Mouse (Mus musculus) heart, postnatal 0 days (tissue): ENCODE measurements at regions not wholly inside any gene's neighbourhood (a gene's known extent, or its start where the extent isn't known, plus 50 kb on each side); places are given as distances from the start of the nearest gene placed in this dataset.

Source experiments
- ATAC-seq: fragments of 200-750 bp; cut with Nextera tagmentation; 2 replicates; pipeline ENCODE4 v1.8.0; 2017; ENCODE audit warnings: low read depth, moderate number of reproducible peaks, moderate library complexity; ENCODE audit not compliant: insufficient read depth
- DNase-seq: peaks from one replicate; pipeline ENCODE4 v3.0.0-alpha.2; 2016; ENCODE audit warnings: low spot score
- H3K27ac ChIP-seq: fragments of 300-500 bp; sonication (generic); 2 replicates; pipeline ENCODE4 v1.5.1; 2014; ENCODE audit warnings: low read depth, mild to moderate bottlenecking
- H3K27me3 ChIP-seq: fragments of 300-500 bp; sonication (generic); 2 replicates; pipeline ENCODE4 v1.6.1; 2014; ENCODE audit warnings: low read length, mixed read lengths; ENCODE audit not compliant: control insufficient read depth, insufficient read depth
- H3K36me3 ChIP-seq: fragments of 300-500 bp; sonication (generic); replicated peaks from 2 replicates; pipeline ENCODE4 v1.6.1; 2014; ENCODE audit warnings: low read length, mixed read lengths; ENCODE audit not compliant: control insufficient read depth, insufficient read depth
- H3K4me1 ChIP-seq: fragments of 300-500 bp; sonication (generic); 2 replicates; pipeline ENCODE4 v1.6.1; 2014; ENCODE audit warnings: antibody characterized with exemption; ENCODE audit not compliant: control insufficient read depth, insufficient read depth
- H3K4me2 ChIP-seq: fragments of 300-500 bp; sonication (generic); 2 replicates; pipeline ENCODE4 v1.6.1; 2014; ENCODE audit warnings: low read depth, mild to moderate bottlenecking, low read length, moderate library complexity
- H3K4me3 ChIP-seq: fragments of 300-500 bp; sonication (generic); 2 replicates; pipeline ENCODE4 v1.5.1; 2014; ENCODE audit warnings: low read depth, low read length
- H3K9ac ChIP-seq: fragments of 300-500 bp; sonication (generic); replicated peaks from 2 replicates; pipeline ENCODE4 v1.6.1; 2014; ENCODE audit warnings: low read depth, low read length, mixed read lengths
- H3K9me3 ChIP-seq: fragments of 300-500 bp; sonication (generic); replicated peaks from 2 replicates; pipeline ENCODE4 v1.6.1; 2016; ENCODE audit warnings: low read length; ENCODE audit not compliant: control insufficient read depth
- CTCF ChIP-seq: IDR thresholded peaks from 2 replicates; pipeline ENCODE4 v1.5.1; 2016; ENCODE audit warnings: antibody characterized with exemption, control low read depth, low read depth
- EP300 ChIP-seq: IDR thresholded peaks from 2 replicates; pipeline ENCODE4 v1.6.1; 2016; ENCODE audit warnings: antibody characterized with exemption, low read depth
- WGBS: fragments of 180-500 bp; shearing (Covaris S2); extraction: QIAGEN DNeasy Blood & Tissue Kit; methylation state at CpG from one replicate; pipeline ENCODE4 v1.1.7; 2014; 5-methylcytosine and 5-hydroxymethylcytosine counted together

- TF ChIP-seq EP300 (no peak), CTCF (no peak)
- ATAC-seq, result no peak
- 66% methylated on average over 3 of the region's 3 CpGs for WGBS
These were observed 59.6 kb upstream of the Hmgcll1 start for GRCm38 (mm10) chr9:75955082-75955481.

DNA sequence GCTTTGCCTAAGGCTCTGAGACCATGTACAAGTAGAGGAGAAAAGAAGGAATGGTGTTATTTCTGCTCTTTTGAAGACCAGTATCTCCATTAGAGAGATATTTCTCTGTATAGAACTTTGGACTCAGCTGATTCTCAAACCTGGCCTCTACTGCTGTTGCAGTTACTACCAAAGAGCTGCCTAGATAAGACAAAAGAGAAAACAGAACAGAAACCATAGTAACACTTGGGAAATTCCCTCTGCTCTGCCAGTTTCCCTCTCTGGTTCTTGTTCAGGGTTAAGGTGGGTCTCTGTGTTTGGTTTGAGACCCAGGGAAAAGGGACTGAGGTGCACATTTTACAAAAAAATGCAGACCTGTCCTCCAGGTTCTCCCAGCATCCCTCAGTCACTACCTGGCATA, 58.3 kb upstream of the Hmgcll1 start:
- H3K9ac ChIP-seq, result no peak overlapping the region
- no peak overlapping the region for H3K4me3 ChIP-seq
- H3K36me3 ChIP-seq, result no peaks in the 10 kb centered on the region
- no peaks in the 10 kb centered on the region for H3K9me3 ChIP-seq
- no peak overlapping the region for H3K4me2 ChIP-seq
- no peak overlapping the region for H3K27ac ChIP-seq
- no peak for TF ChIP-seq CTCF
- no peak for TF ChIP-seq EP300
- no peaks in the 10 kb centered on the region for H3K27me3 ChIP-seq
- DNase-seq (no peak), ATAC-seq (no peak)
- H3K4me1 ChIP-seq, result peaks cover 6% of the 10 kb centered on the region; the same call in 1 of the 2 replicates

More at GRCm38 (mm10) chr9:75955082-75955481, 59.6 kb upstream of the Hmgcll1 start:
- Histone ChIP-seq H3K4me2 (no peak overlapping the region), H3K27me3 (no peaks in the 10 kb centered on the region), H3K27ac (no peak overlapping the region), H3K36me3 (no peaks in the 10 kb centered on the region), H3K9me3 (no peaks in the 10 kb centered on the region), H3K9ac (no peak overlapping the region), H3K4me3 (no peak overlapping the region), H3K4me1 (peaks cover 6% of the 10 kb centered on the region; the same call in 1 of the 2 replicates)
- DNase-seq, result no peak

GRCm38 (mm10) chr9:75958720-75959339, 55.8 kb upstream of the Hmgcll1 start:
- Histone ChIP-seq H3K27ac (no peak overlapping the region), H3K27me3 (no peaks in the 10 kb centered on the region), H3K9ac (no peak overlapping the region), H3K36me3 (no peaks in the 10 kb centered on the region), H3K4me1 (0 out of 2 replicates have a peak, but pooled peaks cover 6% of the 10 kb centered on the region), H3K4me2 (no peak overlapping the region), H3K9me3 (no peaks in the 10 kb centered on the region), H3K4me3 (no peak overlapping the region)
- TF ChIP-seq CTCF (no peak), EP300 (no peak)
- 67% methylated on average over 5 of the region's 5 CpGs for WGBS
- DNase-seq (no peak), ATAC-seq (no peak)

GRCm38 (mm10) chr9:75959775-75960174, 54.9 kb upstream of the Hmgcll1 start:
- no peak overlapping the region for H3K4me3 ChIP-seq
- DNase-seq, result peak; percentile 17
- no peak overlapping the region for H3K9ac ChIP-seq
- TF ChIP-seq CTCF (no peak), EP300 (no peak)
- 34% methylated on average over 3 of the region's 3 CpGs for WGBS
- no peak overlapping the region for H3K27ac ChIP-seq
- no peaks in the 10 kb centered on the region for H3K27me3 ChIP-seq
- no peak for ATAC-seq
- H3K36me3 ChIP-seq, result no peaks in the 10 kb centered on the region
- no peaks in the 10 kb centered on the region for H3K9me3 ChIP-seq
- 0 out of 2 replicates have a peak, but pooled peaks cover 6% of the 10 kb centered on the region for H3K4me1 ChIP-seq
- H3K4me2 ChIP-seq, result no peak overlapping the region

DNA sequence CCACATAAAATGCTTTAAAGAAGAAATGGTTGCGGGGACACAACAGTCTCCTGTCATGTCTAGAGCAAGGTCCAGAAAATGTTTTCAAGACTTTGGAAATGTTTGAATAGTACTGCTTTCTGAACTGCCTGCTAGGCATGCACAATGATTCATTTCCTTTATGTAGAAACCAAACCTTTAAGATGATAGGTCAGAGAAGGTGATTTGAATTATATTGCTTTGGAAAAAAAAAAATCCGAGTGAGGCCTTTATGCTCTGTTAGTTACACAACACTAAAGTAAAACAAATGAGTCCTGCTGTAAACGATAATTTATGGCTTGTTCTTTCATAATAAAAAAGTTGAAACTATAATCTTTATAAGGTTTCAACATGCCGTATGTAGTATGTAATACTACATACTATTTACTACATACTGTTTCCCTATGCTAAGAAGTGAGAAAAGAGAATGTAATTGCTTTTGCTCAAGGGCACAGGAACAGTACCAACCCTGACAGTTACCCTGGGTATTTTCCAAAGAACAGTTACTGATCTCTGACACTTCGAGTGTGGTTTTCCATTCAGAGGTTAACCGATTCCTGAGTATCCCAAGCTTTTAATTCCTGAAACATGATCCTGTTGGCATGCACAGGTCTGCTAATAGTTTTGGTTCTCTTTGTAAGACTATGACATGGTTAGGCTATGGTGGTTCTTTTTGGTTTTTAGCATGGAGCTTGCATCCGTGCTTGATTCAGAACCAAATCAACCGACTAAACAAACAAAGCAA, 53.9 kb upstream of the Hmgcll1 start:
- no peak for ATAC-seq
- Histone ChIP-seq H3K36me3 (no peaks in the 10 kb centered on the region), H3K27me3 (no peaks in the 10 kb centered on the region), H3K27ac (no peak overlapping the region), H3K4me2 (no peak overlapping the region), H3K4me3 (no peak overlapping the region), H3K9me3 (no peaks in the 10 kb centered on the region), H3K4me1 (0 out of 2 replicates have a peak, but pooled peaks cover 6% of the 10 kb centered on the region), H3K9ac (no peak overlapping the region)
- DNase-seq, result no peak
- WGBS, result 74% methylated on average over 8 of the region's 8 CpGs
- TF ChIP-seq CTCF (no peak), EP300 (no peak)
